Mouse (Mus musculus) erythroblast, adult 5-6 weeks (primary cell): ENCODE results near the gene 6330409D20Rik. TPM values are rescaled to one million over a fixed set of nuclear protein-coding genes. Genes with fewer than 3 reads are reported as not detected.

ENCODE experiments used
- ATAC-seq: replicated peaks from 2 replicates; pipeline ENCODE4 v1.8.0; 2016; ENCODE audit warnings: moderate number of reproducible peaks, mild to moderate bottlenecking, moderate TSS enrichment, inconsistent platforms; ENCODE audit not compliant: poor library complexity, low FRiP score, severe bottlenecking
- total RNA-seq, 2 experiments: library from RNA; stranded (forward) in 1 of 2; stranded (reverse) in 1 of 2; fragments of 150-400 nt in 1 of 2; fragments of 200-764, 138-1000 nt in 1 of 2; gene quantifications; 2 replicates each; pipeline versions ENCODE4 v1.2.3 to v1.2.4; 2015 to 2017; ENCODE audit warnings: low replicate concordance in 2 of 2

6330409D20Rik gene
- total RNA-seq, 2 experiments from 2014 or later: not detected

GRCm38 (mm10) chr2:32728463-32728862, 12.4 kb downstream of the 6330409D20Rik start:
- ATAC-seq: no peak

GRCm38 (mm10) chr2:32727435-32727834, 13.4 kb downstream of the 6330409D20Rik start:
- peak; percentile 40; the same call in 1 of the 2 replicates for ATAC-seq

GRCm38 (mm10) chr2:32724832-32725790, 15.7 kb downstream of the 6330409D20Rik start:
- ATAC-seq: no peak

- ATAC-seq: no peak
Observed at GRCm38 (mm10) chr2:32724149-32724548, 16.7 kb downstream of the 6330409D20Rik start.

GRCm38 (mm10) chr2:32722581-32722980, 18.2 kb downstream of the 6330409D20Rik start:
- no peak for ATAC-seq

- 0 out of 2 replicates have a peak, but pooled peaks have one; percentile 17 for ATAC-seq
Observed at GRCm38 (mm10) chr2:32722046-32722445, 18.8 kb downstream of the 6330409D20Rik start.

DNA sequence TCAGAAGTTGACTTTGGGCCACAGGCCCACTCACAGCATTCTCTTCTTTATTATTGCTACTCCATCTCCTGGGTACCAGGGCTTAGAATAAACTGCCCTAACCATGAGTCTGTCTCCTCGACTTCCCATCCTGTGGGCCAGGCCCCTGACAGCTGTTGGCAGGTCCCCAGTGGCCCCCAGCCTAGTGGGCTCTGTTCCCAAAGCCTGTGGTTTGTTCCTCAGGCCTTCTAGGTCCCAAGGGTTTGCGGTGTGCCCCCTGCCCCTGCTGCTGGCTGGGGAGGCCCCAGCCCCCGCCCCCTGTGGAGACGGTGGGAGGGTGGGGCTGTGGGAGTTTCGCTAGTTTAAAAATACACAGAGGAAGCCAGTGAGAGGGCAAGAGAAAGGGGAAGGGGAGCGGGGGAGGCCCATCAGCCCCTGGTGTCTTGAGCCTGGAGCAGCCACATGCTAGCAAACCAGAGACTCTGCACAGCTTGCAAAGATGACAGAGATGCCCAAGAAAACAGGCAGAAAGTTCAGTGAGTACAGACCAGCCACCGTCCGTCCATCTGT, 20.1 kb downstream of the 6330409D20Rik start, which contains the start of gene Sh2d3c:
Gene Sh2d3c, plus strand, starts transcription at position 375 of the 549 bp plus-strand sequence.
- no peak for ATAC-seq

DNA sequence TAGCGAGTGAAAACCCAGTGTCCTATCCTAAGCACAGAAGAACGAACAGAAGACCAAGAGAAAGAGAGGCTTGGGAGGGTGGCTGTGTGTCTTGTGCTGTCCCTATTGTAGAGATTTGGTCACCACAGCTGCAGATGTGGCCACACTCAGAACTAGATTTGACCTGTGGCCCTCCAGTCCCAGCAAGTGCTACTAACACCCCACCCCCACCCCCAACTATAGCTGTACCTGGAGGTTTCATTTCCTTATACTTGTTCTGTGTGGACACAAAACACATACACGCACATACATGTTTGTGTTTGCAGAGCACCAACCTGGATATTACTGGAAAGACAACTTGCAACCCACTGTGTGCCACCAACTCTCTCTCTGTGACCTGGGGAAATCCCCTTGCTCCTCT, 20.8 kb downstream of the 6330409D20Rik start:
- no peak for ATAC-seq

DNA sequence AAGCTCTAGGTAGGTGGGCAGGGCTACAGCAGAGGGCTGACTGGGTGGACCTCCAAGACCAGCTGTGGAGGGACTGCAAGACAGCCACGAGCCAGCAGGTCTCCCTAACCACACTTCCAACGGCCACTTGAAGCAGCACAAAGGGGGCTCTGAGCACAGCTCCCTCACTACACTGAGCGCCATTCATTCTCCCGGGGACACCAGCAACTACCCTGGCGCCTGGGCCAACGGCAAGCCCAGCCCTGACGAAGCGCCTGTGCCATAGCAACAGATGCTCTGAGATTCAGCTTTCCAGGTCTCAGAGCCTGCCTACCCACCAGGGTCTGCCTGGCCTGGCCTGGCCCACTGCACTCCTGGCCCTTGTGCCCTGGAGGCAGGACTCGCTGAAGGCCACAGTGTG, 22.1 kb downstream of the 6330409D20Rik start:
- no peak for ATAC-seq

- no peak for ATAC-seq
Observed at GRCm38 (mm10) chr2:32714987-32715425, 25.8 kb downstream of the 6330409D20Rik start.

DNA sequence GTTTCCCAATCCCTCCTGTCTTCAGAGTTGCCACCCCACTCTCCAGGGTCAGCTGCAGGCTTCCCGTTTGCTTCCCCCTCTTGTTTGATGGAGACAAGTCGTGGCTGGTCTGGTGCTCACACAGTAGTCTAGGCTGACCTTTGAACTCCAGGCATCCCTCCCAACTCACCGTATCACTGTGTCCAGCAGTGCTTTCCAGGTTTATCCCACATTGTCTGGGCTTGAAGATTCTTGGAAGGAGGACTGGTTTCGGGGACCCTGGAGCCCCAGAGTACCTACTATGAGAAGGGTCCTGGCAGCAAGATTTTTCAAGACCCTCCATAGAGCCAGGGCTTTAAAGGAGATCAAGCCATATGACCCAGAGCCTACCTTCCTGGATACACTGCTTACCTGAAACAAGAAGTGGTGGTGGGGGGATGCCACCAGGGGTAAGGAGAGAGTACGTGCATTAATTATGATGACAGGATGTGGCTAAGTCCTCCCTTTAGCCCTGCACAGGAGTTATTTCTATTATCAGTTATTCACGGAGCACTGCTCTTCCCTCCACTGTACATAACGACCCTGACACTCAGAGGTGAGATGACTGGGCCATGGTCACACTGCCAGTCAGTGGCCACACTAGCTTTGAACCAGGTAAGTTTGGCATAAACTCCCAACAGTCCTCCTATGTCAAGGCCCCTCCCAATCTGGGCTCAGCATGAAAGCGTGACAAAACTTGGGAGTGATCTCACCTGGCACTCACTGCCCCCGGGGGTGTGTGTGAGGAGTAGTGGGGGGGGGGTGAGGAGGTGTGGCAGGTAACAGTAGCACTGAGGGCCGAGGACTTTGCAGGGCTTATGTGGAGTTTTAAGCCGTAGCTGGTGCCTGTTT, 26.5 kb downstream of the 6330409D20Rik start:
- ATAC-seq: no peak

DNA sequence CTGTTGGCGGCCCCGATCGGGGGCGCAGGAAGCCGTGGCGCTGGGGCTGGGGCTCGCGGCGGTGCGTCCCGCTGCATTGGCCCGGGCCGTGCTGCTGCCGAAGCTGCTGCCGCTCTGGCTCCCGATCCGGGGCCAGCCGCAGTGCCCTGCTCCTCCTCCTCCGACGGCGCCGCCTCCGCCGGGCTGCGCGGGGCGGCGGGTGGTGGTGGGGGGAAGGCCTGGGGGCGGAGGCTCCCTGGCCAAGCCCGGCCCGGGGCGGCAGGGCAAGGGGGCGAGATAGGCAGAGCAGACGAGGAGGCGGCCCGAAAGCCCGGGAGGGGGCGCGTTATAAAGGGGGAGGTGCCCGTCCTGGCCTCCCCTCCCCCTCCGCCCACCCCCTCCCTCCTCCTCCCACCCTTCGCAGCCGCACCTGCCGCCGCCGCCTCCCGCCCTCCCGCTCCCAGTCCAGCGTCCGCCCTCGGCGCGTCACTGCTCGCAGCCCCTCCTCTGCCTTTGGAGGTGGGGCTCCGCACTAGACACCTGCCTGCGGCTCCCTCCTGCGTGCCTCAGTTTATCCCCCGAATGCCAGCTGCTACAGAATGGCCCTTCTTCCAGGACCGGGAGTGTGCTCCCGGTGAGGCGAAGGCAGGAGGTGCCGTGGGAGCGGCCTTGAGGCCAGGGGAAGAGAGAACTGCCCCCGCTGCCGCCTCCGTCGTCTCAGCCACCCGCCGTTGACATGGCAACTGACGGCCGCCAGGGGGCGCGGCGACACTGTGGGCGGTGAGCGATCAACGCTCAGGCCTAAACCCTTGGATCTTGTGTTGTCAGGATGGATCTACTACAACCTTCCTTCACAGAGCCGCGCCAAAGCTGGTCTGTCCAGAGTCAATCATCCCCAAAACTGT, 27.6 kb downstream of the 6330409D20Rik start, which contains the start of gene Cdk9:
Gene Cdk9, minus strand, starts transcription at position 143 of the 884 bp plus-strand sequence.
- ATAC-seq: peak; percentile 82

DNA sequence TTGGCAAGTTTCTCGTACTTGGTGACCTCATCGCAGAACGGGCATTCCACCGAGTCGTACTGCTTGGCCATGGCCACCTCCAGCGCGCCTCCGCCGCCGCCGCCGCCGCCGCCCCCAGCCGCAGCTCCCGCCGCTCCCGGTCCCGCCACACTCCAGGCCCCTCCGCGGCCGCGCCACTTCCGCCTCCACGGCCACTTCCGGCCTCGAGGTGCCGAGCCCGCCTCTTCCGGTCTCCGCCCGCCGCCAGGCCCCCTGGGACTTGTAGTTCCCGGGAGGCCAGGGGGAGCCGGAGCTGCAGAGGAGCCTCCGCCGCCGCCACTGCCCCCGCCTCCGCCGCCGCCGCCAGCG, 28.3 kb downstream of the 6330409D20Rik start:
- peak; percentile 80 for ATAC-seq

- ATAC-seq: peak; percentile 48
Observed at GRCm38 (mm10) chr2:32712108-32712551, 28.7 kb downstream of the 6330409D20Rik start.

GRCm38 (mm10) chr2:32711301-32712056, 29.3 kb downstream of the 6330409D20Rik start:
- ATAC-seq: no peak

DNA sequence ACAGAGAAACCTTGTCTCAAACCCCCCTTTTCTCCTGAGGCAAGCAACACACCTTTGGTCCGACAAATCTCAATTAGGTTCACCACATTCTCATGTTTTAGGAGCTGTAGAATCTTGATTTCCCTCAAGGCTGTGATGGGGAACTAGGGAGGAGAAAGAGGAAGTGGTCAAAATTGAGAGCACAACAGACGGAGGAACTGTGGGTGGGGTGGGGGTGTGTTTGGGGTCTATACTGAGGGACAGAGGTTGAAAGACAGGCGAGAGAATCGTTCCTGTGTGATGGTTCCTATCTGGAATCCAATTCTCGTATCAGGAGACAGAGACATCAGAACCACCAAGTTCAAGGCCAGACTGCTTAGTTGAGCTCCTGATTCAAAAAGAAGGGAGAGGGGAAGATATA, 30.4 kb downstream of the 6330409D20Rik start:
- no peak for ATAC-seq

DNA sequence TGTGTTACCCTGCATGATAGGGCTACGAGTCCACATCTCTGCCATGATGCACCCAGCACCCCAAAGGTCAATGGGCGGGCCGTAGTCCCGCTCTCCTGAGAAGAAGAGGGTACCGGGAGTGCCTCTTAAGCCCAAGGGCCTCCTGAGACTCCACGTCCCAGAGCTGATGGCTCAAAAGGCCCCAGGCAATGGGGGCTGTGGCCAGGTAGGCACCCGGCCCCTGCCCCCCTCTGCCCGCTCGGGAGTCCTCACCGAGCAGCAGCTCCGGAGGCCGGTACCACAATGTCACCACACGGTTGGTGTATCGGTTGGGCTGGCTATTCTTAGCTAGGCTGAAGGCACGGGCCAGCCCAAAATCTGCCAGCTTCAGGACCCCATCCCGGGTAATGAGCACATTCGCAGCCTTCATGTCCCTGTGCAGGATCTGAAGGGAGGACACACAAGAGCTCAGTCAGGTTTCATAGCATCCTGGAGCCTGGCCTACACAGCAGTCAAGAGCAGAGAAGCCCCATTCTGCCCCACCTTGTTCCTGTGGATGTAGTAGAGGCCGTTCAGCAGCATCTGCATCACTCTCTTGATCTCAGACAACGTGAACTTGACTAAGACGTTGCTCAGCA, 31.2 kb downstream of the 6330409D20Rik start:
- ATAC-seq: no peak

- ATAC-seq: no peak
Observed at GRCm38 (mm10) chr2:32708643-32709042, 32.2 kb downstream of the 6330409D20Rik start.
